Mouse (Mus musculus): ENCODE measurements around the gene Abl2.
"Not testable (repeated sequence)": the region's sequence is repeated elsewhere in the genome, so short reads cannot be mapped to it uniquely, and the experiment has no call there.

The Abl2 gene

DNA sequence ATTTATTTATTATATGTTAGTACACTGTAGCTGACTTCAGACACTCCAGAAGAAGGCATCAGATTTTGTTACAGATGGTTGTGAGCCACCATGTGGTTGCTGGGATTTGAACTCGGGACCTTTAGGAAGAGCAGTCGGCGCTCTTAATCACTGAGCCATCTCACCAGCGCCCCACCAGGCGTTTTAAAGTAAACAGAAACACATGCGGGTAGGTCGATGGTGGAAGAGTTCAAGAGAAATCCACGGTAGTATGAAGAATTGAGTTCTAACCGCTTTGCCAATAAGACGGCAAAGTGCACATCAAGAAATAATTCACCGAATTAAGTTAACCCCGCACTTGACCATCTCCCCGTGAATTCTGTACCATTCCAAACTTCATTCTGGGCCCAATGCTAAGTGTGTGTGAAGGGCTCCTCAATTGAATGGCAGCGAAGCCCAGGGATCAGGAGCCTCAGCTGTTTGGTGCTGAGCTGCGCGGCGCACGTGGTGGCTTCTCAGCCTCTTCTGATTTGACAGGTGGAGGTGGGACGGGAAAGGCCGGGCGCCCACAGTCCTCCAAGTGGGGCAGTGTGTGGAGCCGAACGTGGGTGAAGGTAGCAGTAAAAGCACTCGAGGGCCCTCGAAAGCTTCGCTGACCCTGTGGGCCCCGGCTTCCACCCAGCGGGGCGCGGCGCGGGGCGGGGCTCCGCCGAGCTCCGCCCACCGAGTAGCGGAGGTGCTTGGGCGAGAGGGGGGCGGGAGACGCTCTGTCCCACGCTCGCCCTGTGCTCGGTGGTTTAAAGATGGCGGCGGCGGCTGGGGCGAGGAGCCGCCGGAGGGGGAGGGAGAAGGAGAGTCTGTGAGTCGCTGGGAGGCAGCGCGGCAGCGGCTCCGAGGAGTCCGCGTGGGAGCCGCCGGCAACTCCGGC is at the start of gene Abl2:
Gene Abl2 (plus strand): TSS at position 763 of the 907 bp plus-strand sequence.
- peak; percentile 81 for DNase-seq (ENCODE audit: low read depth, low spot score)

DNA sequence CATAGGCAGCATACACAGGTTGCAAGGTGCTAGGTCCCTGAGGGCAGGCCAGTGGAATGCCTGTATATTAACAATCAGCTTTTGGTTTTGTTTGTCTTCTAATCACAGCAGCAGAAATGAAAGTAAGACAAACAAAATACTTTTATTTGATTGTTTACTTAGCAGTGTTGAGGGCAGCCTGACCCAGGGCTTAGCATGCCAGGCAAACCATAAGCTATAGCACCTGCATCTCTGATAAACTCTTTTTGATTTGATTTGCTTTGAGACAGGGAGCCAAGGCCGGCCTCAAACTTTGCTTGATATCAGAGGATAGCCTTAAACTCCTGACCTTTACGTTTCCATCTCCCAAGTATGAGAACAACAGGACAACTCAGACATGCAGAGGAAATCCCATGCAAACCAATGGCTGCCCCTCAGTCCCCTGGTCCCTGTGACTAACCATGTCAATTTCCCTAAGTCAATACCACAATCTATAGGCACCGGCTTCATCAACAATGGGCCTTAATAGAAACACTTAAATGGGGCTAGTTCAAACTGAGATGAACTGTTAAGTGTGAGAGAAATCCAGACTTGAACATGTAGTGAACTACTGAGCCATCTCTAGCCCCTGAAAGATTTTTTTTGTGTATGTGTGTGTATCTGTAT is 38.3 kb upstream of the Abl2 start:
- DNase-seq (ENCODE audit: low read depth, low spot score), result no peak

- no peak for DNase-seq (ENCODE audit: low read depth, low spot score)
These were observed 36.6 kb upstream of the Abl2 start for GRCm38 (mm10) chr1:156521796-156522517.

- DNase-seq (ENCODE audit: low read depth, low spot score), result not testable (repeated sequence)
These were observed 34.7 kb upstream of the Abl2 start, which contains the start of gene Gm10031 for GRCm38 (mm10) chr1:156523842-156524241. TSS of gene Gm10031 (plus strand) at chr1:156524012.

- DNase-seq (ENCODE audit: low read depth, low spot score), result not testable (repeated sequence)
These were observed 26.0 kb upstream of the Abl2 start for GRCm38 (mm10) chr1:156532476-156533175.

- DNase-seq (ENCODE audit: low read depth, low spot score), result no peak
These were observed 25.1 kb upstream of the Abl2 start for GRCm38 (mm10) chr1:156533483-156533882.

GRCm38 (mm10) chr1:156533911-156534310 is 24.7 kb upstream of the Abl2 start:
- DNase-seq (ENCODE audit: low read depth, low spot score), result no peak

DNA sequence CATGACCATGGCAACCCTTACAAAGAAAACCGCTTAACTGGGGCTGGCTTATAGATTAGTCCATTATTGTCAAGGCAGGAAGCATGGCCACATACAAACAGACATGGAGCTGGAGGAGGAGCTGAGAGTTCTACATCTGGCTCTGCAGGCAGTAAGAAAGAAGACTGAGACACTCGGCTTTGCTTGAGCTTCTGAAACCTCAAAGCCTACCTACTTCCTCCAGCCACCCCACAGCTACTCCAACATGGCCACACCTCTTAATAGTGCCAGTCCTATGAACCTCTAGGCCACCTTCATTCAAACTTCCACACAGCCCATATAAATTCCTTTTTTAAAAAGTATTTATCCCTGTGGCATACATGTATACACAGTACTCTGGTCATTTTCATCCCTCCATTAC is 21.6 kb upstream of the Abl2 start:
- DNase-seq (ENCODE audit: low read depth, low spot score), result no peak

GRCm38 (mm10) chr1:156537701-156538100 is 20.9 kb upstream of the Abl2 start:
- no peak for DNase-seq (ENCODE audit: low read depth, low spot score)

DNA sequence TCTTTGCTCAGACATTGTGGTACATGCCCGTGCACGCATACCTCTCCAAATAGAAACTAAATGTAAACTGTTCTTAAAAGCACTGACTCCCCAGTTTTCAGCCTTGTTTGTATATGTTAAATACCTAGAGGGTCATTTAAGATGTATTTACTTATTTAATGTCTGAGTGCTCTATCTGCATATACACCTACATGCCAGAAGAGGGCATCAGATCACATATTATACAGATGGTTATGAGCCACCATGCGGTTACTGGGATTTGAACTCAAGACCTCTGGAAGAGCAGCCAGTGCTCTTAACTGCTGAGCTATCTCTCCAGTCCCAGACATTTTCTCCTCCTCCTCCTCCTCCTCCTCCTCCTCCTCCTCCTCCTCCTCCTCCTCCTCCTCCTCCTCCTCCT is 20.2 kb upstream of the Abl2 start:
- DNase-seq (ENCODE audit: low read depth, low spot score), result no peak

DNA sequence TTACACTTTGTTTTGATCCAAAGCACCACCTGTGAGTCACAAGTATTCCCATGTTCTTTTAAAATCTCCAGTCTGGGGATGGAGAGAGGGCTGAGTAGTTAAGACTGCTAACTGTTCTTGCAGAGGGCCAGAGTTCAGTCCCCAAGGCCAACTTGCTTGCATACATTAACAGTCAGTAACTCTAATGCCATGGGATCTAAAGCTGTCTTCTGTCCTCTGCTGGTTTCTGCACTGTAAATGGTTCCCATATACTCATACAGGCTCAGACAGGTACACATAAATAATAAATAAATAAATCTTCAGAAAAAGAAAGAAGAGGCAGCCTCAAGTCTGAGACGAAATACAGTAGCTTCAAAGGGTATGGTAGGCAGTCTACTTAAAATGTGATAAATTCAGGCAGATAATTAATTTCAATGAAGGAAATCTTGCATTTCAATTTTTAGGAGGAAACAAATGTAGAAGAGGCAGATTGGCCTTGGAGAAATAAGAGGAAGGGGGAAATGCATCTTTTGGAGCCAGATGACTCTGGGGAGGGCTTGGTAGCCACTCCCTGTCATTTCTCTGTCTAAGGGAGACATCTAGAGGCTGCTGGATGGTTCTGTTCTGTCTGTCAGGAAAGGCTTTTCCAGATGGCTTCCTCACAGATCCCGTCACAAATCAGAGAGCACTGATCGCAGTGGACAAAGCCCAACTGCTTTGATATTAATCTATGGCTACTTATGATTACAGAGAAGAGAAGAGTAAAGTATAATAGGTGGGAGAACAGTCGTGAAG is 18.6 kb upstream of the Abl2 start:
- DNase-seq (ENCODE audit: low read depth, low spot score), result peak; percentile 46

GRCm38 (mm10) chr1:156543999-156544398 is 14.6 kb upstream of the Abl2 start:
- DNase-seq (ENCODE audit: low read depth, low spot score), result no peak

DNA sequence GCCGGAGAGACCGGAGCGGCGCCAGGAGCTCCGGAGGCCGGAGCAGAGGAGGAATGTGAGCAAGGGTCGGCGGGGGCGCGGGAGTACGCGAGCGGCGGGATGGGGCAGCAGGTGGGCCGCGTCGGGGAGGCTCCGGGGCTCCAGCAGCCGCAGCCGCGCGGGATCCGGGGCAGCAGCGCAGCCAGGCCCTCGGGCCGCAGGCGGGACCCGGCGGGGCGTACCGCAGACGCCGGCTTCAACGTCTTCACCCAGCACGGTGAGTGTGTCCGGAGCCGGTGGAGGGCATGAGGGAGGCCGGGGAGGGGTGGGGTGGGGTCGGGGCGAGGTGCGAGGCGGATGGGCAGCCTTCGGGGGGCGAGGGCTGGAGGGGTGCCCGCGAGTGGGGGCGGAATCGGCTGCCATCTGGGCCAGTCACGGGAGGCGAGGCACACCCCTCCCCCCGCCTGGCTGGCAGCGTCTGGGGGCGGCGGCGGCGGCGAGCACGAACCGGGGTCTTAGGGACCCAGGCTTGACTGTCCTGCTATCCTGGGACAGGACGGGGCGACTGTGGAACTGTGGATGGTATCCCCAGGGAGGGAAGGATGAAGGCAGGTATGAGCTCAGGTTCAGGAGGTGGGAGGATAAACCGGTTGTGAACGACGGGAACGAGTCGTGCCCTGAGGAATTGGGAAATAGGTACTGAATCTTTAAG is 509 bp downstream of the Abl2 start:
- no peak for DNase-seq (ENCODE audit: low read depth, low spot score)

- DNase-seq (ENCODE audit: low read depth, low spot score), result no peak
These were observed 1.0 kb downstream of the Abl2 start for GRCm38 (mm10) chr1:156559641-156560020.

GRCm38 (mm10) chr1:156560500-156560899 is 1.9 kb downstream of the Abl2 start:
- no peak for DNase-seq (ENCODE audit: low read depth, low spot score)

DNA sequence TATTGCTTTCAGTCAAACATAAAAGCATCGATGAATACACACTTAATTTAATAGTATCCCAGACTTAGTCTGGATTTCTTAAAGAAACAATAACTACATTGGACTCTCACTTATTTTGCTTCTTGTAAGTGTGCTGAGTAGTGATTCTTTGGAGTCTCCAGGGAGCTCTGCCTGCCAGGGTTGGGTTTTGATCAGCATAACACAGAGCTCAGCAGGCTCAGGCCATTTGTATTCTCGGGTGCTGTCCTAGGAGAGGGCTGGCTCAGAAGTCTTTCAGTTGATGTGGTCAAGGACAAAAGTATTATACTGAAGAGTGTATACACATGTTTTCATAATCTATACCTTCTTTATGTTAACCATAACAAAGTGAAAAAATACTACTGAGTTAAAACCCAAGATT is 6.7 kb downstream of the Abl2 start:
- no peak for DNase-seq (ENCODE audit: low read depth, low spot score)

DNA sequence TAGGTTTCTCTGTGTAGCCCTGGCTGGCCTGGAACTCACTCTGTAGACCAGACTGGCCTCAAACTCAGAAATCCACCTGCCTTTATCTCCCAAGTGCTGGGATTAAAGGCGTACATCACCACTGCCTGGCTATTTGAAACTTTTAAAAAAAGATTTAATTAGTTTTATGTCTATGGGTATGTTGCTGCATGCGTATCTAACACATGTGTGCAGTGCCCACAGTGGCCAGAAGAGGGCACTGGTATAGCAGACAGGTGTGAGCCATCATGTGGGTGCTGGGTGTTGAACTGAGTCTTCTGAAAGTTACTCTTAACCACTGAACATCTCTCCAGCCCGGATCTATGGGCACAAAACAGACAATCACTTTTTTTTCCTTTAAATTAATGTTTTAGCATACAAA is 7.5 kb downstream of the Abl2 start:
- no peak for DNase-seq (ENCODE audit: low read depth, low spot score)

- DNase-seq (ENCODE audit: low read depth, low spot score), result no peak
These were observed 11.0 kb downstream of the Abl2 start for GRCm38 (mm10) chr1:156569615-156570014.

DNA sequence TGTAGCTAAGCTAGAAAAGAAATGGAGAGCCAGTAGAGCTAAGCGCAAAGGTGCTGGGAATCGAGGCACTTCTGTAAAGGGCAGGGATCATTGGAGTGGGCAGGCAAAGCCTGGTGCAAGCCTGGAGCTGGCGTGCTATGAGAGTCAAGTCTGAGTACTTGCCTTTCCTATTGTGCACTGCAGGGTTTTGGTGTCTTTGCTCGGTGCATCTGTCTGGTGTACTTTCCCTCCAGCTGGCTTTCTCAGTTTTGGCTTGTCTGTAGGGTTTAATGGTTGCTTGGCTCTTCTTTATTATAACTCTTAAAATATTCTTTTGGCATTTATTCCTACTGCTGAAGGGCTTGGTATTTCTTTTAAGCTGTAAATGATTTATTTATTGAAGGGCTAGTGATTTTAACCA is 14.4 kb downstream of the Abl2 start:
- DNase-seq (ENCODE audit: low read depth, low spot score), result no peak

DNA sequence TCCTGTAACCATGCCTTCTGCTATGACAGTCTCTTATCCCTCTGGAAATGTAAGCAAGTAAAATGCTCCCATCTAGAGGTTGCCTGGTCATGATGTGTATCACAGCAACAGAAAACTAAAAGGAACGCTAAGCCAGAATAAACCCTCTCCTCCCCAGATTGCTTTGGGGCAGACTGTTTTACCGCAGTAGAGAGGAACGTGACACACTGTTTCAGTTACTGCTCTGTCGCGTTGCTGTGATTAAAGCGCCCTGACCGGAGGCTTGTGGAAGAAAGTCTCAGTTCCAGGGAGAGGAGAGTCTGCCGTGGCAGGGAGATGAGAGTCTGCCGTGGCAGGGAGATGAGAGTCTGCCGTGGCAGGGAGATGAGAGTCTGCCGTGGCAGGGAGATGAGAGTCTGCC is 22.6 kb downstream of the Abl2 start:
- DNase-seq (ENCODE audit: low read depth, low spot score), result no peak
